Comparison of ENCODE assay signal across 12 mouse cellular contexts in genomic region chr2:130454748-130455370, GRCm38 (mm10). TPM values are rescaled to one million over a fixed set of nuclear protein-coding genes. Genes with fewer than 3 reads are reported as not detected.
DNase-seq lines count a peak whose midpoint lies in the region; ATAC-seq and TF ChIP-seq lines count a peak whose summit lies in the region.
"Had no signal": no experiment of that assay in that cellular context is flagged by ENCODE, and none has a peak within 500 bp of the region (broad histone marks: within the 10 kb centered on the region; RNA-seq: fewer than 3 reads in every experiment).

No protein-coding gene starts in this region.

- H3K27ac ChIP-seq in kidney, adult 2 months (ENCODE audit: insufficient read depth, low read depth, low read length): no peak overlapping the region
- no peak overlapping the region for H3K27ac ChIP-seq in kidney, embryonic 14.5 days (ENCODE audit: low read depth, low read length)
- H3K27ac ChIP-seq: heart, embryonic 13.5 days; liver, embryonic 12.5 days had no signal

- no peak overlapping the region for H3K9ac ChIP-seq in kidney, embryonic 14.5 days (ENCODE audit: low read depth, low read length)
- H3K9ac ChIP-seq: heart, embryonic 13.5 days; liver, embryonic 12.5 days had no signal

- WGBS in kidney, adult 2 months: 77% methylated on average over 6 of the region's 6 CpGs
- WGBS in kidney, embryonic 14.5 days: 90% methylated on average over 6 of the region's 6 CpGs

- no peaks in the 10 kb centered on the region for H3K9me3 ChIP-seq in kidney, embryonic 14.5 days (ENCODE audit: control insufficient read depth, low read length)
- H3K9me3 ChIP-seq: heart, embryonic 13.5 days; liver, embryonic 12.5 days had no signal

- H3K36me3 ChIP-seq in kidney, adult 2 months (ENCODE audit: control insufficient read depth, insufficient read depth, low read length): no peaks in the 10 kb centered on the region
- no peaks in the 10 kb centered on the region for H3K36me3 ChIP-seq in kidney, embryonic 14.5 days (ENCODE audit: control insufficient read depth, insufficient read depth, low read length)
- H3K36me3 ChIP-seq: heart, embryonic 13.5 days; liver, embryonic 12.5 days had no signal

- ATAC-seq in kidney, embryonic 14.5 days (ENCODE audit: low FRiP score, low TSS enrichment): no peak
- ATAC-seq: liver, embryonic 12.5 days had no signal

- H3K4me3 ChIP-seq in kidney, adult 2 months (ENCODE audit: insufficient read depth, low read depth, low read length): no peak overlapping the region
- H3K4me3 ChIP-seq in kidney, embryonic 14.5 days (ENCODE audit: low read length): no peak overlapping the region
- H3K4me3 ChIP-seq: heart, embryonic 13.5 days; liver, embryonic 12.5 days had no signal

- H3K4me1 ChIP-seq in kidney, adult 2 months (ENCODE audit: control insufficient read depth, insufficient read depth, low read length): peaks cover 17% of the 10 kb centered on the region
- peaks cover 16% of the 10 kb centered on the region for H3K4me1 ChIP-seq in kidney, embryonic 14.5 days (ENCODE audit: control insufficient read depth, insufficient read depth, low read length)

- H3K4me2 ChIP-seq in kidney, embryonic 14.5 days (replicated peaks; ENCODE audit: low read depth, low read length): no peak overlapping the region
- H3K4me2 ChIP-seq: heart, embryonic 13.5 days; liver, embryonic 12.5 days had no signal

- peak; percentile 7 for DNase-seq in kidney, adult 2 months
- DNase-seq in 416B (ENCODE audit: low read depth) (peak; percentile 65), NIH3T3 (ENCODE audit: low read depth) (peak; percentile 66)
- peak; percentile 85 to 86 for DNase-seq in cerebellum, postnatal 14 days
- no peak for DNase-seq in kidney, adult 18-20 months
- DNase-seq in frontal cortex, postnatal 14 days (ENCODE audit: low spot score in 2 of 2): no peak
- DNase-seq in urinary bladder, postnatal 14 days (ENCODE audit: low spot score): no peak

- no peak for TF ChIP-seq CTCF in kidney, adult 2 months (conservative IDR thresholded peaks at IDR 0.05; ENCODE audit: insufficient read depth, insufficient read length, low read depth, low read length)

- TF ChIP-seq POLR2A in kidney, adult 2 months (IDR thresholded peaks at IDR 0.05; ENCODE audit: low read depth, low read length): no peak

- no peaks in the 10 kb centered on the region for H3K27me3 ChIP-seq in kidney, adult 2 months (replicated peaks; ENCODE audit: control insufficient read depth, insufficient read depth, low read length)
- no peaks in the 10 kb centered on the region for H3K27me3 ChIP-seq in kidney, embryonic 14.5 days (ENCODE audit: control insufficient read depth, insufficient read depth, low read length)
- H3K27me3 ChIP-seq: heart, embryonic 13.5 days; liver, embryonic 12.5 days had no signal

RNA-seq across cellular contexts. Expression of gene Ptpra, which starts 4.8 kb away (rescaled TPM):
- polyA plus RNA-seq in kidney, adult 2 months (2012; rRNA removed): 49.9 and 59.2 TPM in 2 replicates
- polyA plus RNA-seq in kidney, embryonic 14.5 days (2014; fragmentation: Nextera tagmentation; extraction: Ambion mirVana): 64.3 and 107 TPM in 2 replicates

RNA-seq across cellular contexts. Expression of gene Pced1a, which starts 30.4 kb away (rescaled TPM):
- 27.4 and 33.4 TPM in 2 replicates for polyA plus RNA-seq in kidney, adult 2 months (2012; rRNA removed)
- 13.0 and 15.0 TPM in 2 replicates for polyA plus RNA-seq in kidney, embryonic 14.5 days (2014; fragmentation: Nextera tagmentation; extraction: Ambion mirVana)

RNA-seq across cellular contexts. Expression of gene Vps16, which starts 30.7 kb away (rescaled TPM):
- polyA plus RNA-seq in kidney, adult 2 months (2012; rRNA removed): 50.8 and 56.0 TPM in 2 replicates
- polyA plus RNA-seq in kidney, embryonic 14.5 days (2014; fragmentation: Nextera tagmentation; extraction: Ambion mirVana): 72.3 and 79.2 TPM in 2 replicates

RNA-seq across cellular contexts. Expression of gene Tmem239, which starts 48.6 kb away (rescaled TPM):
- polyA plus RNA-seq in kidney, adult 2 months (2012; rRNA removed): not detected in 2 replicates
- polyA plus RNA-seq in kidney, embryonic 14.5 days (2014; fragmentation: Nextera tagmentation; extraction: Ambion mirVana): not detected in 2 replicates
- polyA plus RNA-seq: liver, embryonic 12.5 days; stomach, embryonic 14.5 days; urinary bladder, adult 2 months had no signal

RNA-seq across cellular contexts. Expression of gene 1700020A23Rik, which starts 49.8 kb away (rescaled TPM):
- 0.19 TPM in 1 of 2 replicates, not detected in the other for polyA plus RNA-seq in kidney, adult 2 months (2012; rRNA removed)
- 0.40 TPM in 1 of 2 replicates, not detected in the other for polyA plus RNA-seq in kidney, embryonic 14.5 days (2014; fragmentation: Nextera tagmentation; extraction: Ambion mirVana)
- polyA plus RNA-seq: heart, embryonic 13.5 days; liver, embryonic 12.5 days; stomach, embryonic 14.5 days; urinary bladder, adult 2 months had no signal

Comparison
In these comparisons a context has a peak if more than half of its experiments do, and no peak if none do; other contexts are left out.
1. DNase-seq: peak in kidney, adult 2 months (single experiment), 416B (single experiment), NIH3T3 (single experiment) and cerebellum, postnatal 14 days (2 of 2); none in kidney, adult 18-20 months (single experiment), frontal cortex, postnatal 14 days (0 of 2) and urinary bladder, postnatal 14 days (single experiment).